9 mouse cellular contexts compared by ENCODE assay signal in genomic region chr19:5072389-5073019, GRCm38 (mm10). TPM values are rescaled to one million over a fixed set of nuclear protein-coding genes. Genes with fewer than 3 reads are reported as not detected.
DNase-seq lines count a peak whose midpoint lies in the region; ATAC-seq lines count a peak whose summit lies in the region.
"Had no signal": no experiment of that assay in that cellular context is flagged by ENCODE, and none has a peak within 500 bp of the region (broad histone marks: within the 10 kb centered on the region; RNA-seq: fewer than 3 reads in every experiment).

No protein-coding gene starts in this region.

- no peaks in the 10 kb centered on the region for H3K36me3 ChIP-seq in hindbrain, embryonic 15.5 days

- peak; percentile 22 for DNase-seq in kidney, adult 18-20 months
- no peak for DNase-seq in kidney, adult 11 months
- DNase-seq in embryo, embryonic 11 days, result peak; percentile 86
- DNase-seq in lung, postnatal 10 days, result peak; percentile 67
- no peak for DNase-seq in frontal cortex, postnatal 10 days (ENCODE audit: low spot score in 2 of 2)
- no peak for DNase-seq in urinary bladder, postnatal 25 days (ENCODE audit: low spot score)
- no peak for DNase-seq in left cerebral cortex, postnatal 4 days

- 2% methylated on average over 20 of the region's 20 CpGs for WGBS in hindbrain, embryonic 15.5 days

- intact Hi-C loops in left cerebral cortex, postnatal 4 days (cut with DNase I), result no loop called here

- peak; percentile 5; the same call in 1 of the 2 replicates for ATAC-seq in hindbrain, embryonic 15.5 days (ENCODE audit: low FRiP score, low read depth)

- 0 out of 2 replicates have a peak overlapping the region, but pooled peaks have one; percentile 0 for H3K27ac ChIP-seq in hindbrain, embryonic 15.5 days (replicated peaks)

- H3K9ac ChIP-seq in hindbrain, embryonic 15.5 days, result peak overlapping the region; percentile 39; the same call in 1 of the 2 replicates

- peaks cover 13% of the 10 kb centered on the region for H3K27me3 ChIP-seq in hindbrain, embryonic 15.5 days

- H3K4me1 ChIP-seq in hindbrain, embryonic 15.5 days (replicated peaks), result peaks cover 38% of the 10 kb centered on the region

- H3K9me3 ChIP-seq in hindbrain, embryonic 15.5 days, result no peaks in the 10 kb centered on the region

- peak overlapping the region; percentile 83 for H3K4me2 ChIP-seq in hindbrain, embryonic 15.5 days

- peak overlapping the region; percentile 44 for H3K4me3 ChIP-seq in hindbrain, embryonic 15.5 days

RNA-seq across cellular contexts. Expression of gene Cd248, which starts 4.6 kb away (rescaled TPM):
- polyA plus RNA-seq in hindbrain, embryonic 15.5 days (2015; fragmentation: Nextera tagmentation; extraction: Ambion mirVana), result 19.8 and 22.0 TPM in 2 replicates
- 10 to 100 TPM; 14.2 TPM for total RNA-seq in left cerebral cortex, postnatal 4 days (2021)
- total RNA-seq: neutrophil, adult 5-6 weeks had no signal

RNA-seq across cellular contexts. Expression of gene Tmem151a, which starts 12.8 kb away (rescaled TPM):
- 28.3 and 34.0 TPM in 2 replicates for polyA plus RNA-seq in hindbrain, embryonic 15.5 days (2015; fragmentation: Nextera tagmentation; extraction: Ambion mirVana)
- total RNA-seq in left cerebral cortex, postnatal 4 days (2021), result 10 to 100 TPM; 47.7 to 55.3 TPM
- total RNA-seq: neutrophil, adult 5-6 weeks had no signal

RNA-seq across cellular contexts. Expression of gene Yif1a, which starts 15.8 kb away (rescaled TPM):
- polyA plus RNA-seq in hindbrain, embryonic 15.5 days (2015; fragmentation: Nextera tagmentation; extraction: Ambion mirVana), result 55.8 and 64.0 TPM in 2 replicates
- total RNA-seq in left cerebral cortex, postnatal 4 days (2021), result 10 to 100 TPM; 22.0 to 24.4 TPM

RNA-seq across cellular contexts. Expression of gene Rin1, which starts 22.2 kb away (rescaled TPM):
- polyA plus RNA-seq in hindbrain, embryonic 15.5 days (2015; fragmentation: Nextera tagmentation; extraction: Ambion mirVana), result 0.79 and 1.1 TPM in 2 replicates
- 1 to 10 TPM; 3.9 to 7.1 TPM for total RNA-seq in left cerebral cortex, postnatal 4 days (2021)

RNA-seq across cellular contexts. Expression of gene Cnih2, which starts 25.8 kb away (rescaled TPM):
- polyA plus RNA-seq in hindbrain, embryonic 15.5 days (2015; fragmentation: Nextera tagmentation; extraction: Ambion mirVana), result 364 and 435 TPM in 2 replicates
- total RNA-seq in left cerebral cortex, postnatal 4 days (2021), result 100 to 1,000 TPM; 393 to 412 TPM
- total RNA-seq: neutrophil, adult 5-6 weeks had no signal

Comparison
In these comparisons a context has a peak if more than half of its experiments do, and no peak if none do; other contexts are left out.
1. DNase-seq: peak in kidney, adult 18-20 months (single experiment), embryo, embryonic 11 days (single experiment) and lung, postnatal 10 days (single experiment); none in kidney, adult 11 months (single experiment), frontal cortex, postnatal 10 days (0 of 2), urinary bladder, postnatal 25 days (single experiment) and left cerebral cortex, postnatal 4 days (single experiment).